ENCODE assay signal across 17 mouse cellular contexts in the genomic region with DNA sequence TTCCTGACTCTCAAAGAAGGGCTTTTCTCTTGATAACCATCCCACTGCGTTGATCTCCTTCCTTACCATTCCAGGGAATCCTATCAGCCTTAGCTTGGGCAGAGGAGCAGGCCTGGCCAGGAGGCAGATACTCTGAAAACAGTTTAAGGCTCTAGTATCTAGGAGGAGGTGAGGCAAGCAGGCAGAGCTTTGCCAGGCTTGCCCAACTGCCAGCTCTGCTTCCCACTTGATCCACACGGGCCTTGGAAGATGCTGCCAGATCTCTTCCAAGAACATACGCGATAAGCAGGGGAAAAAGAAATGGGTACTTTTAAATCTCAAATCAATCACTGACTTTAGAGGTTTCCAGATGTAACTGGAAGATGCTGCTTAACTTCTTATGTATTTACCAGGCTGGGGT. TPM values are rescaled to one million over a fixed set of nuclear protein-coding genes. Genes with fewer than 3 reads are reported as not detected.
"Had no signal": no experiment of that assay in that cellular context is flagged by ENCODE, and none has a peak within 500 bp of the region (broad histone marks: within the 10 kb centered on the region; RNA-seq: fewer than 3 reads in every experiment).

No protein-coding gene starts in this region.

- ATAC-seq: inflammation-experienced regulatory T-cells, adult 6 months; liver, postnatal 0 days; midbrain, embryonic 15.5 days had no signal

- H3K9me3 ChIP-seq: liver, embryonic 13.5 days; megakaryocyte, embryonic 14.5 days; midbrain, embryonic 15.5 days; neural tube, embryonic 13.5 days had no signal

- H3K4me3 ChIP-seq: layer of hippocampus, adult 2 months; liver, embryonic 13.5 days; megakaryocyte, embryonic 14.5 days; midbrain, embryonic 15.5 days; neural tube, embryonic 13.5 days had no signal

- H3K27ac ChIP-seq: kidney, postnatal 0 days; layer of hippocampus, adult 2 months; liver, embryonic 13.5 days; macrophage; midbrain, embryonic 15.5 days; neural tube, embryonic 13.5 days had no signal

- H3K4me2 ChIP-seq: liver, embryonic 13.5 days; midbrain, embryonic 11.5 days; midbrain, embryonic 15.5 days; neural tube, embryonic 13.5 days had no signal

- H3K27me3 ChIP-seq: midbrain, embryonic 15.5 days; neural tube, embryonic 13.5 days had no signal

- H3K4me1 ChIP-seq: liver, embryonic 13.5 days; megakaryocyte, embryonic 14.5 days had no signal

- H3K36me3 ChIP-seq: liver, embryonic 13.5 days; midbrain, embryonic 15.5 days; neural tube, embryonic 13.5 days had no signal

- H3K9ac ChIP-seq: liver, embryonic 13.5 days; liver, postnatal 0 days; midbrain, embryonic 15.5 days; neural tube, embryonic 13.5 days had no signal

- DNase-seq: kidney, adult 18-20 months; kidney, postnatal 4 days; liver; liver, embryonic 13.5 days; liver, postnatal 0 days; lung, postnatal 10 days; retina, postnatal 1 day; right cerebral cortex, postnatal 14 days; thymus, postnatal 36 days had no signal

RNA-seq across cellular contexts. Expression of a gene that starts 1.6 kb away (rescaled TPM):
- polyA plus RNA-seq: macrophage had no signal
